Mouse (Mus musculus): Measurements from ENCODE around the gene Fgf13. TPM values are rescaled to one million over a fixed set of nuclear protein-coding genes. Genes with fewer than 3 reads are reported as not detected.

Fgf13 gene
- polyA plus RNA-seq, 1 experiment from 2014 or later: 78.9 TPM

DNA sequence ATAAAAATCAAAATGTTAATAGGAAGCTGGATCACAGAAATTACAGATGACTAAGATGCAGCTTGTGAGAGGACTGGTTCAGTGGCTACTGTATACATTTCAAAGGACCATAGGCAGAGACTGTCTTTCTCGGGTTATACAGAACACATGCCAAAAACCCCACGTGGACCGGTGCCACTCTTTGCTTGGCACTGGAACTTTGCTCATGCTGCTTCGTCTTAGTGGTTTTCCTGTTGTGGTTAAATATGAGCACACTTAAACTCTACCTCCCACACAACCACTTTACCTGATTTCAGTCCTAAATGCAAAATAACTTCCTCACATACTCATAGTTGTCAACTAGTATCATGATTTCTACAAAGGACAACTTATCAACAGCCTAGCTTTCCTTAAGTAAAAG is 59.6 kb downstream of the Fgf13 start:
- Histone ChIP-seq H3K4me2 (ENCODE audit: low read length) (no peak overlapping the region), H3K27ac (ENCODE audit: low read depth, low read length) (no peak overlapping the region), H3K27me3 (replicated peaks; ENCODE audit: control insufficient read depth, insufficient read depth, low read length) (no peaks in the 10 kb centered on the region), H3K4me3 (ENCODE audit: low read depth, low read length) (no peak overlapping the region), H3K9ac (ENCODE audit: low read length) (no peak overlapping the region), H3K9me3 (replicated peaks; ENCODE audit: control insufficient read depth, low read length) (no peaks in the 10 kb centered on the region), H3K4me1 (ENCODE audit: control insufficient read depth, insufficient read depth, low read length) (no peaks in the 10 kb centered on the region), H3K36me3 (ENCODE audit: control insufficient read depth, insufficient read depth, low read length) (no peaks in the 10 kb centered on the region)
- 67% methylated on average over 4 of the region's 4 CpGs for WGBS
- DNase-seq (ENCODE audit: low spot score) (no peak), ATAC-seq (no peak)

DNA sequence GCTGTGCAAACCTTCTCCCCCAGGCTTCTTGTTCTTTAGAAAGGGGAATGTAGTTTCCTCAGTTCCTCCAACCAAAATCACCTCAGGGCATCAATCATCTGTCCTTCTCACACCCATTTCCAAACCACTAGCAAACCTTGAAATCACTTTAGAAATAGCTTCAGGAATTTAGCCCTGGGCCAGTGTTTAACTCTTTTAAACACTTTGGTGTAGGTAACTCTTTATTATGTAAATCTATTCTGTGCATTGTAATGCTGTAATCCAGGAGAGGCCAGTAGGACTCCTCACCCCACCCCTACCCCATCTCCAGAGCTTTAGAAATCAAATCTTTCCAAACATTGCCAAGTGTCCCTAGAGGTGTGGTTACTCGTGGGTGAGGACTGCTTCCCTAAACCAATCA is 74.5 kb downstream of the Fgf13 start:
- Histone ChIP-seq H3K9ac (ENCODE audit: low read length) (no peak overlapping the region), H3K36me3 (ENCODE audit: control insufficient read depth, insufficient read depth, low read length) (no peaks in the 10 kb centered on the region), H3K4me1 (ENCODE audit: control insufficient read depth, insufficient read depth, low read length) (no peaks in the 10 kb centered on the region), H3K9me3 (replicated peaks; ENCODE audit: control insufficient read depth, low read length) (no peaks in the 10 kb centered on the region), H3K4me2 (ENCODE audit: low read length) (no peak overlapping the region), H3K27ac (ENCODE audit: low read depth, low read length) (no peak overlapping the region), H3K4me3 (ENCODE audit: low read depth, low read length) (no peak overlapping the region), H3K27me3 (replicated peaks; ENCODE audit: control insufficient read depth, insufficient read depth, low read length) (no peaks in the 10 kb centered on the region)
- 30% methylated on average over 1 of the region's 1 CpGs for WGBS
- DNase-seq (ENCODE audit: low spot score): no peak
- ATAC-seq: no peak

- Histone ChIP-seq H3K9me3 (replicated peaks; ENCODE audit: control insufficient read depth, low read length) (no peaks in the 10 kb centered on the region), H3K27me3 (replicated peaks; ENCODE audit: control insufficient read depth, insufficient read depth, low read length) (no peaks in the 10 kb centered on the region), H3K4me1 (ENCODE audit: control insufficient read depth, insufficient read depth, low read length) (no peaks in the 10 kb centered on the region), H3K4me2 (ENCODE audit: low read length) (no peak overlapping the region), H3K4me3 (ENCODE audit: low read depth, low read length) (no peak overlapping the region), H3K9ac (ENCODE audit: low read length) (no peak overlapping the region), H3K36me3 (ENCODE audit: control insufficient read depth, insufficient read depth, low read length) (no peaks in the 10 kb centered on the region), H3K27ac (ENCODE audit: low read depth, low read length) (no peak overlapping the region)
- DNase-seq (ENCODE audit: low spot score) (no peak), ATAC-seq (no peak)
- WGBS: 55% methylated on average over 2 of the region's 2 CpGs
Observed at GRCm38 (mm10) chrX:59485426-59485825, 82.4 kb downstream of the Fgf13 start.

DNA sequence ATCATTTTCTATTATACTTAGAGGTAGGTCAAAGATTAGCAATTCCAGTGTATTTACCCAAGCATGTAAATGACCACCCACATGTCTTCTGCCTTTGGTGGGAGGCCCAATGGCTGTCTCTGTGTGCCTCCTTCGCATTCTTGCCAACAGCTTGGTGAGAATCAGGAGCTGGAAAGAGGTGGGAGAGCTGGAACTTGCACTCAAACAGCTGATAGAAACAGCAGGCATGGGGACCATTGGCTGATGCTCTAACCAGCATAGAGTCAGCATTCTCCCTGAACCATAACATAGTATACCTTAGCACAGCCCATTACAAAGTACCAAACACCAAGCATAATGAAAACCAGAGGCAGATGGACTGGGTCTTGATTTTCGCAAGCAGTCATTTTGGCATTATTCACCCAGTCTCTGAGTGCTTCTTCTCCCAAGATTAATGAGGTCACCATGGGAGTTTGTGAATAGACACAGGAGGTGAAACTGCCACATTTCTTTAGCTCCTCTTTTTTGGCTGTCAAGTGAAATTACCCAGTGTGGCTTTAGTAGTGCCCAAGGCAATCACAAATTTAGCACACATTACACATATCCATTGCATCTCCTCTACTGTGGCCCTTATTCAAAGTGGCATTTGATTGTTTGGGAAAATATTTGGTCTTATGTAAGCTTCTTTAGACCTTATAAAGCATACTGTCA is 165.1 kb downstream of the Fgf13 start:
- Histone ChIP-seq H3K9me3 (replicated peaks; ENCODE audit: control insufficient read depth, low read length) (no peaks in the 10 kb centered on the region), H3K4me3 (ENCODE audit: low read depth, low read length) (no peak overlapping the region), H3K27me3 (replicated peaks; ENCODE audit: control insufficient read depth, insufficient read depth, low read length) (no peaks in the 10 kb centered on the region), H3K27ac (ENCODE audit: low read depth, low read length) (no peak overlapping the region), H3K4me2 (ENCODE audit: low read length) (no peak overlapping the region), H3K36me3 (ENCODE audit: control insufficient read depth, insufficient read depth, low read length) (no peaks in the 10 kb centered on the region), H3K4me1 (ENCODE audit: control insufficient read depth, insufficient read depth, low read length) (no peaks in the 10 kb centered on the region), H3K9ac (ENCODE audit: low read length) (no peak overlapping the region)
- 67% methylated on average over 2 of the region's 2 CpGs for WGBS
- ATAC-seq (no peak), DNase-seq (ENCODE audit: low spot score) (peak; percentile 1)

- Histone ChIP-seq H3K4me3 (ENCODE audit: low read depth, low read length) (no peak overlapping the region), H3K27me3 (replicated peaks; ENCODE audit: control insufficient read depth, insufficient read depth, low read length) (no peaks in the 10 kb centered on the region), H3K9me3 (replicated peaks; ENCODE audit: control insufficient read depth, low read length) (no peaks in the 10 kb centered on the region), H3K36me3 (ENCODE audit: control insufficient read depth, insufficient read depth, low read length) (no peaks in the 10 kb centered on the region), H3K4me2 (ENCODE audit: low read length) (no peak overlapping the region), H3K27ac (ENCODE audit: low read depth, low read length) (no peak overlapping the region), H3K4me1 (ENCODE audit: control insufficient read depth, insufficient read depth, low read length) (no peaks in the 10 kb centered on the region), H3K9ac (ENCODE audit: low read length) (no peak overlapping the region)
- peak; percentile 44; the same call in 1 of the 2 replicates for ATAC-seq
- peak; percentile 39 for DNase-seq (ENCODE audit: low spot score)
- 65% methylated on average over 3 of the region's 3 CpGs for WGBS
Observed at GRCm38 (mm10) chrX:59290916-59291411, 276.9 kb downstream of the Fgf13 start.

GRCm38 (mm10) chrX:59251576-59251975 is 316.3 kb downstream of the Fgf13 start:
- no peaks in the 10 kb centered on the region for H3K36me3 ChIP-seq (ENCODE audit: control insufficient read depth, insufficient read depth, low read length)
- no peak overlapping the region for H3K4me2 ChIP-seq (ENCODE audit: low read length)
- H3K4me1 ChIP-seq (ENCODE audit: control insufficient read depth, insufficient read depth, low read length): no peaks in the 10 kb centered on the region
- ATAC-seq: no peak
- no peak overlapping the region for H3K27ac ChIP-seq (ENCODE audit: low read depth, low read length)
- no peaks in the 10 kb centered on the region for H3K9me3 ChIP-seq (replicated peaks; ENCODE audit: control insufficient read depth, low read length)
- no peak for DNase-seq (ENCODE audit: low spot score)
- no peak overlapping the region for H3K9ac ChIP-seq (ENCODE audit: low read length)
- no peak overlapping the region for H3K4me3 ChIP-seq (ENCODE audit: low read depth, low read length)
- no peaks in the 10 kb centered on the region for H3K27me3 ChIP-seq (replicated peaks; ENCODE audit: control insufficient read depth, insufficient read depth, low read length)

DNA sequence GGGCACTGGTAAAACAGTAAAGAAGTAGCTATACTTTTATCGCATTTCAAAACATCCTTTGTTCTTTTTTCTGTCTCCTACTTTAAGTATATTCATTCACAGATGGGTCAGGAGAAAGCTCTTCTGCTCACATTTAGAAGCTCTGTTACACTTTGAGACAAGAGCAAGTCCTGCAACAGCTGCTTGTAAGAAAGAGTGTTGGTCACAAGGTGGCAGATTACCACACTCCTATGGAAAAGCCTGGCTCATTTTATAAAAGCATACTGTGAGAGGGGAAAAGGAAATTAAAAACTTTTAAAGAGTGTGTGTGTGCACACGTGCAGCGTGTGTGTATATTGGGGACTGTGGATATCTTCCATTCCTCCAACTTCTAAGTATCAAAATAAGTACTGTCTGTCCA is 324.1 kb downstream of the Fgf13 start:
- WGBS: 74% methylated on average over 3 of the region's 3 CpGs
- no peak for ATAC-seq

DNA sequence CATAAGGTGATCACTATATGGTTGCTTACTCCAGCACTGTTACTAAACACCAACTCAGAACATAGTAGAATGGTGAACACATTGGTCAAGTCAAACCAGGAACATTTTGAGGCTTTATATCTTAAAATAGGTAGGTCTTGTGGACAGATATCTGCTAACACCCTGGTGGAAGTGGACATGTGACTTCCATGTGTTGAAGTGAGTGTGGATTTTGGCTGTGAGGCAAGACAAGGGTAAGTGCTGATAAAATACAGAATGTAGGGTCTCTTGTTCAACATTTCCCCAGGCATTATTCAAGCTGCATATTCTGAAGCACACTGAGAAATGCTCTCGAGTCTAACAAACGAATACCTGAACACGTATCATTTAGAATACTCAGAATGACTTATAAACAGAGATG is 324.7 kb downstream of the Fgf13 start:
- Histone ChIP-seq H3K4me1 (ENCODE audit: control insufficient read depth, insufficient read depth, low read length) (no peaks in the 10 kb centered on the region), H3K4me2 (ENCODE audit: low read length) (no peak overlapping the region), H3K27me3 (replicated peaks; ENCODE audit: control insufficient read depth, insufficient read depth, low read length) (no peaks in the 10 kb centered on the region), H3K9ac (ENCODE audit: low read length) (no peak overlapping the region), H3K4me3 (ENCODE audit: low read depth, low read length) (no peak overlapping the region), H3K9me3 (replicated peaks; ENCODE audit: control insufficient read depth, low read length) (no peaks in the 10 kb centered on the region), H3K36me3 (ENCODE audit: control insufficient read depth, insufficient read depth, low read length) (no peaks in the 10 kb centered on the region), H3K27ac (ENCODE audit: low read depth, low read length) (no peak overlapping the region)
- no peak for ATAC-seq
- no peak for DNase-seq (ENCODE audit: low spot score)
- 82% methylated on average over 3 of the region's 3 CpGs for WGBS

More for the DNA sequence above, 324.1 kb downstream of the Fgf13 start:
- Histone ChIP-seq H3K4me1 (ENCODE audit: control insufficient read depth, insufficient read depth, low read length) (no peaks in the 10 kb centered on the region), H3K27me3 (replicated peaks; ENCODE audit: control insufficient read depth, insufficient read depth, low read length) (no peaks in the 10 kb centered on the region), H3K27ac (ENCODE audit: low read depth, low read length) (no peak overlapping the region), H3K36me3 (ENCODE audit: control insufficient read depth, insufficient read depth, low read length) (no peaks in the 10 kb centered on the region), H3K4me2 (ENCODE audit: low read length) (no peak overlapping the region), H3K9ac (ENCODE audit: low read length) (no peak overlapping the region), H3K4me3 (ENCODE audit: low read depth, low read length) (no peak overlapping the region), H3K9me3 (replicated peaks; ENCODE audit: control insufficient read depth, low read length) (no peaks in the 10 kb centered on the region)
- no peak for DNase-seq (ENCODE audit: low spot score)

DNA sequence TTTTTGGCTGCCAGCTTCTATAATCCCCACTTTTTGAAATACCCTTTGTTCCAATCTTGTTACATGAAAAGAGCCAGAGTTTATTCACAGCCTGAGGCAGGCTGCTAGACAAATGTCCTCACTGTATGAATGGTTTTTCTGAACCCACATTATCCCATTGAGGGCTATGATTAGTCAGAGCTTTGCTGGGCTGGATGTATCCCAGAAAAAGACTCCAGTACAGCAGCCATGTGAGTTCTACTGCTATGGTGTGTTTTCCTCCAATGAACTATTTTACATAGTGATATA is 326.5 kb downstream of the Fgf13 start:
- Histone ChIP-seq H3K4me1 (ENCODE audit: control insufficient read depth, insufficient read depth, low read length) (no peaks in the 10 kb centered on the region), H3K9me3 (replicated peaks; ENCODE audit: control insufficient read depth, low read length) (no peaks in the 10 kb centered on the region), H3K27me3 (replicated peaks; ENCODE audit: control insufficient read depth, insufficient read depth, low read length) (no peaks in the 10 kb centered on the region), H3K36me3 (ENCODE audit: control insufficient read depth, insufficient read depth, low read length) (no peaks in the 10 kb centered on the region), H3K27ac (ENCODE audit: low read depth, low read length) (no peak overlapping the region), H3K4me3 (ENCODE audit: low read depth, low read length) (no peak overlapping the region), H3K9ac (ENCODE audit: low read length) (no peak overlapping the region), H3K4me2 (ENCODE audit: low read length) (no peak overlapping the region)
- DNase-seq (ENCODE audit: low spot score) (peak; percentile 81), ATAC-seq (peak; percentile 92)

Measured in forebrain, embryonic 14.5 days (tissue).